Mouse (Mus musculus) frontal cortex, postnatal 10 days (tissue): Measurements from ENCODE around the gene Plekhf1.

ENCODE experiments used
- DNase-seq, 2 experiments: peaks; one replicate each; pipeline ENCODE4 v3.0.0; 2022; ENCODE audit warnings: low spot score in 2 of 2, mixed read lengths in 1 of 2

Plekhf1 gene

GRCm38 (mm10) chr7:38218631-38219367, 9.0 kb downstream of the Plekhf1 start:
- DNase-seq = no peak

- peak; percentile 35 to 68 for DNase-seq
These were observed 10.2 kb downstream of the Plekhf1 start for GRCm38 (mm10) chr7:38217417-38218171.

DNA sequence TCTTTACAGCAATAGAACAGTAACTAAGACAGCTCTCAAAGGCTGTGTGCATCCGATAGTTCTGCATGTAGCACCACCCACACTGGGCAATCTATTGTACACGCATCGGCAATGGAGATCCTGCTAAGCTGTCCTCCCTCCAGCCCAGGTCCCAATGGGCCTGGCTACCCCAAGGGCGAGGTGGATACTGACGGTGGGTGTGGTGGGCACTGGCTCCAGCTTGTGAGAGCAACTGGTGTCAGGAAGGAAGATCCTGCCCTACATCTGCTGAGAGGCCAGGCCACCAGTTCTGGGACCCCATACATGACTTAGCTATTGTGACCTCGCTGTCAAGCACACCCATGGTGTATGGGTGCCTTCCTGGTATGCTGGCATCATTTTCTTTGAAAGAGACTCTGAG, 12.1 kb downstream of the Plekhf1 start:
- DNase-seq = no peak

DNA sequence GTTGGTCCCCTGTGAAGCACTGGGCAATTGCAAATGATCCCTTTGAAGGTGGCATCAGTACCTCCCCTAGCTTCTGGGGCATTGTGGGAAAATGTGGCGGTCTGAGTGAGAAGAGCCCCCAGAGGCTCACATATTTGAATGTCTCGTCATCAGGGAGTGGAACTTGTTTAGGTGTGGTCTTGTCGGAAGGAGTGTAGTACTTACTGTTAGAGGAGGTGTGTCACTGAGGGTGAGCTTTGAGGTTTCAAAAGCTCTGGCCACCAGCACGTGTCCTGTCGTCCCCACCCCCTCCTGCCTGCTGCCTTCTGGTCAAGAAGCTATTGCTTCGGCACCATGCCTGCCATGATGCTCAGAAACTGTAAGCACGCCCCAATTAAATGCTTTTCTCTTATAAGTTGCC, 12.5 kb downstream of the Plekhf1 start:
- no peak for DNase-seq

DNA sequence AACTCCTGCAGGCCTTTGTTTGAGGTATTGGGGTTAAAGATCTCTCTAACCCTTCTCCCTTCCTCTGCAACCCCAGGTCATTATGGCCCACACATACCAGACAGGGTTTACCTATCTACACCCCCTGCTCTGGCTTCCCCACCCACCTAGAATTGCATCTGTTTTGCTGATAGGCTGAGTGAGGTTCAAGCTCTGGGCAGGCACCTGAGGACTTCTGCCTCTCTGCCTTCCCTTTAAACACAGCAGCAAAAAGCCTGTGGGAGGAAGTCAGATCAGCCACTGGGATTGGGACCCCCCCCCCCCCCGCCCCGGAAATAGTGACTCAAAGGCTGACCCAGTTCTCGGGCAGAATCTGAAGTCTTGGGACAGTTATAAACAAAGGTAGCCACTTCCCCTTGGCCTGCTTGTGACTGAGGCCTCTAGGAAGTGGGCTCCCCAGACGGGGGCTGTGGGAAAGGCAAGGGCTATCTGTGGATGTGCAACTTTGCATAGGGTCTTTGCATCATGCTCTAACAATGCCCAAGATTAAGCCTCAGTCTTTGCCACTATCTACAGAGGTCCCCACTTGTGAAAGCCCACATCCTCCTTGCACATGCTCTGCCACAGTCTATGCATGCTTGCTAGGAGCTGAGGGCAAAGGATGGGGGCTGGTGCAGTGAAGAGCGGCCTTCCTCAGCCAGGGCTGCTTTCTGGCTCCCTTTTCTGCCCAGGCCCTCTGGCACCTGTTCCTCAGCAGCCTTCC, 13.2 kb downstream of the Plekhf1 start:
- no peak for DNase-seq

- no peak for DNase-seq
These were observed 15.2 kb downstream of the Plekhf1 start for GRCm38 (mm10) chr7:38212651-38213062.

DNA sequence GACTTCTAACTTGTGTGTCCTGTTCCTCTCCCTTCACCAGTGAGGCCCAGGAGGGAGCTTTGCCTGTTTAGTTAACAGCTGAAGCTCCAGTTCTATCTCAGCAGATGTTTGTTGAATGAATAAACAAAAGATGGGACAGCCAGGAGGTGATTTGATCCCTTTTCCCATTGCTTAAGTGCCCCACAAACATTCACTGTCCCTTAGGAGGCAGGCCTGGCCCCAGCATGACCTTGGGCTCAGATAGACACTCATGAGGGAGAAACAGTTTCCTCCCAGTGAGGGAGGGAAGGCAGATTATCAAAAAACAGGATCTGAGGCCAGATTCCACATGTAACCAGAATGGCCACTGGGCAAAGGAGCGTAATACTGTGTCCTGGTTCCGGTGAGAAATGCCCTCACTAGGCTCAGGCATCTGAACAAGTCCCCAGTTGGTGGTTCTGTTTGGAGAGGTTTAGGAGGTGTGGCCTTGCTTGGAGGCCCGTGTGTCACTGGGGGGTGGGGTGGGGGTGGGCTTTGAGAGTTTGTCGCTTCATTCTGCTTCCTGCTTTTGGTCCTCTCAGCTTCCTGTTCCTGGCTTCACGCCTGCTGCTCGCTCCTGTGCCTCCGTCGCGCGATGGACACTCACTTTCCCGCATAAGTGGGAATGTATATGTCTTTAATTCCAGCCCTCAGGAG, 18.2 kb downstream of the Plekhf1 start:
- no peak for DNase-seq

DNA sequence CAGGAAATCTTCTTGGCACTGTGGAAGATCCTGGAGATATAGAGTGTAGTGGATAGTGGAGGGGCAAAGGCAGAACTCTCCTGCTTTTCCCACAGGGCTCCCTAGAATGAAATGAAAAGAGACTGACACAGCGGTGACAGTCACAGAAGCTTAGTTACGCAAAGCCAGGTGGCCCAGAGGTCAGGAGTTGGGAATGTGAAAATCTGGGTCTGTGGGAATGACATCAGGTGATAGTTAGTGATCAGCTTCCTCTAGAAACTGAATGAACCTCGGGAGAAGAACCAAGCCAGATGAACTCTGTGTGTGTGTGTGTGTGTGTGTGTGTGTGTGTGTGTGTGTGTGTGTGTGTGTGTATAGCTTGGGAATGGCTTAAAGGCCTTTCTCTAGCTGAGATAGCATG, 18.8 kb downstream of the Plekhf1 start:
- DNase-seq = no peak

GRCm38 (mm10) chr7:38206564-38206963, 21.3 kb downstream of the Plekhf1 start:
- no peak for DNase-seq

DNA sequence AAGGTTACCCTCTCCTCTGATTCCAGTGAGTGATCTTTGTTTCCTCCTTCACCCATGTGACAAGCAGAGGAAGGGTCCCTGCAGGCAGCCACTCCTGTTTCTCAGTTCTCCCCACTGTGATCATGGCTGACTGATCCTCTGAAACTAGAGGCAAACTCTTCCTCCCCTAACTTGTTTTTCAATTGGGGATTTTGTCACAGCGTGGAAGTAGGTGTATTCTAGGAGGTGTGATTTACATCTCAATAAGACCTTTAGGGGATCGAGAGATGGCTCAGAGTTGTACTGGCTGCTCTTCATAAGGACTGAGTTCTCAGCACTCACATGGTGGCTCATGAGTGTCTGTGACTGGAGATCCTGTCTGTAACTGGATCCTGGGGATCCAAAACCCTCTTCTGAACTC, 22.0 kb downstream of the Plekhf1 start:
- DNase-seq = no peak

- no peak for DNase-seq
These were observed 23.5 kb downstream of the Plekhf1 start for GRCm38 (mm10) chr7:38204314-38204713.

DNA sequence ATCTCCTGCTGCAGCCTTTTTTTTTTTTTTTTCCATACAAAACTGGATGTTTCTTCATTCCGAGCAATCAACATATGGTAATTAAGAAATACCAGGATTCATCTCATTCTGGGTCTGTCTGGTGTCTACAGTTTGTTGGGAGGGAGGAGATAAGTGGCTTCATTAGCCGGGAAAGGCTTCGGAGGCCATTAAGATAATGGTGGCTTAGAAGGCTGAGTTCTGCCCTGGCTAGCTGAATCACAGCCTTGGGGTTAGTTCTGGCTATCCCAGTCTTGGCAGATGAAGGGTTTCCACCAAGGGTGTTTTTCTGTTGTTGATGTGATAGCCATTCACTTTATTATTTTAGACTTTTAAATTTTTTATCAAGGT, 26.5 kb downstream of the Plekhf1 start:
- no peak for DNase-seq

DNA sequence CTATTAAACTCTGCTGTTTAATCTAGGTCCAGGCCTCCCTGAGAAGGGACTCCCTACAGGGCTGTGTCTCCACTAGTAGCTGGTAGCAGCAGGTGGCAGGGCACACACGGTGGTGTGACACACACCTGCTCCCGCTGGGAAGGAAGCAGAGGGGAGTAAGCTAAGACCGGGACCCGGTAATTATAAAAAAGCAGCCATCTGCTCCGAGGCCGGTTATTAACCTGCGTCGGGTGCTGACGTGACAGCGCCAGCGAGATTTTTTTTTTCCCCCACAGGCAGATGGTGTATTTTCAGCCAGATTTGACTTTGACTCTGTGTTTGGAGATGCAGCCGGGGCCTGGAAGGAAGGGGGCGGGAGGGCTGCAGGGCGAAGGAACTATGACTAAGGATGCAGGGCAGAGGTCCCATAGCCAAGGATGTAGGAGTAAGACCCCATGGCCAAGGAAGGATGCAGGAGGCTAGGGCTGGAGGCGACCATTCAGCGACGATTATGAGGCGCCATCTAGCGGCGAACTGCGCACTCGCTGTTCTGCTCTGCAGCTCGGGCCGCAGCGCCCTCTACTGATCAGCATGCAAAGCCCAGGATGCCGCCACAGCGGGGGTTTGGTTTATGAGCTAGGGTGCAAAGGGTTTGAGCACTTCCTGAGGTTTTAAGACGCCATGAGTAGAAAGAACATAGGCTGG, 27.1 kb downstream of the Plekhf1 start:
- DNase-seq = peak; percentile 67 to 88

DNA sequence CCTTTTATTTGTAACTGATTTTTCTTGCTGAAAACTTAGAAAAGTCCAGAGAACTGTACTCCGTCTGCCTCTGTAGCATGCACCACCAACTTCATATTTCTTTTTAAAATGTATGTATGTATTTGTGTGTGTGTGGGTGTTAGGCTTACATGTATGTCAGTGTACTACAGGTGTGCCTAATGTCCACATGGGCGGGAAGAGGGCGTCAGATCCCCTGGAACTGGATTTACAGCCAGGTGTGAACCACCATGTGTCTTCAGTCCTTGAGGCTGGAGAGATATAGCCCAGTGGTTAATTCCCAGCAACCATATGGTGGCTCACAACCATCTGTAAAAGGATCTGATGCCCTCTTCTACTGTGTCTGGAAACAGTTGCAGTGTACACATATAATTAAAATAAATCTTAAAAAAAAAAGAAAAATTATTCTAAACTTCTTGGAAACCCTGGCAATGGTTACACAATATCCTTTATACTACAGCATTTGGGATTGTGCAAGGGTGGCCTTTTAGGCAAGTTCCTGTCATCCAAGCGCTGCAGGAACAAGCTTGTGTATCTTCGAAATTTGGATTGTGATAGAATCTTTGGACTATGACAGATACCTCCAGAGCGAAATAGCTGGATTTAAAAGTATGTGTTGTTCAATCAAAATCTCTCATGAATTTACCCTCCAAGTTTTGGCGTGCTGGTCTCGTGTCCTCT, 27.8 kb downstream of the Plekhf1 start:
- DNase-seq = no peak

DNA sequence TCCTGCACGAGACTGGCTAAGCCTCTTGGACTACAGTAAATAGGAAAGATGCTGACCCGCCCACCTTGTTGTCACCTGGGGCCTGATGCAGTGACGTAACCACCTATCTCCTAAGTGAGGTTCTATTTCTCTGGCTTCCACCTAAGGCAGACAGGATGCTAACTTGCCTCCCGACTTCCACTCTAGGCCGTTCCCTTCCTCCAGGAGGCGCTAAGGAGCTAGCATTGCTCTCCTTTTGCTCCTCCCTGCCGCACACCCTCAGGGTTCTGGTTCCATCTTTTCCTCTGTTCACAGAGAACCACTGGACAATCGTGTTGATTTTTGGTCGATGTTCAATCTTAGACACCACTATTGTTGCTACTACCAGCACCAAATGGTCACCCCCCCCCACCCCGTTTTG, 36.2 kb downstream of the Plekhf1 start:
- no peak for DNase-seq

GRCm38 (mm10) chr7:38191146-38191545, 36.7 kb downstream of the Plekhf1 start:
- no peak for DNase-seq

DNA sequence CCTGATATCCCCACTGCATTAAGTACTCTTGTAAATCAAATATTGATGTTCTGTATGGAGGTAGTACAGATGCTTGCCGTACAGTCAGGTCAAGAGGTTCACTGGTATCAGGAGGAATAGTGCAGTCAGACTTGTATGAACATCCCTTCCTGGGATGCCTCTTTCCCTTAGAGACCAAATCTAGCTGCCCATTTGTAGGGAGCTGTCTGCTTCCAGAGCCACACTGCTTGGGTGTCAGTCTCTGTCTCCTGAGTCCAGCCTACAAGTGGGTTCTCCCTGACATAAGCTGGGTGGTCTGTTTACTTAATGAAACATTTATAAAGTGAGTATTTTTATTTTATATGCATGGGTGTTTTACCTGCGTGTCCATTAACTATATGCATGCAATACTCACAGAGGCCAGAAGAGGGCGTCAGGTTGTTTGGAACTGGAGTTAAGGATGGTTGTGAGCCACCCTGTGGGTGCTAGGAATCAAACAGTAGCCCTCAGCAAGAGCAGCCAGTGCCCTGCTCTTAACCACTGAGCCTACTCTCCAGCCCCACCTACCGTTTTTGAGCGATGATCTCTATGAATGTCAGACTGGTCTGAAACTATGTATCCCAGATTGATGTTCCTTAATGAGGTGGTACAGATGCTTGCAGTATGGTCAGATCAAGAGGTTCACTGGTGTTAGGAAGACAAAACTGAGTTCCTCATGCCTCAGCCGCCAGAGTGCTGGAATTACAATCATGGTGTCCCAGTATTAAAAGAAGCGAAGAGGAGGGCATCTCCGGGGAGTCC, 37.6 kb downstream of the Plekhf1 start:
- DNase-seq = no peak

- peak in 1 of 2 experiments; percentile 37 for DNase-seq
These were observed 38.5 kb downstream of the Plekhf1 start for GRCm38 (mm10) chr7:38189136-38189982.
